Mouse (Mus musculus): ENCODE results near the gene Tmem213. TPM values are rescaled to one million over a fixed set of nuclear protein-coding genes. Genes with fewer than 3 reads are reported as not detected.
A peak's percentile ranks its signal among the peaks of the same experiment; 100 is the strongest.

Tmem213 gene
- polyA plus RNA-seq, 1 experiment from 2014 or later: not detected

- H3K27me3 ChIP-seq (ENCODE audit: control insufficient read depth, insufficient read depth, low read length): no peaks in the 10 kb centered on the region
- no peak overlapping the region for H3K4me2 ChIP-seq (ENCODE audit: low read length)
- H3K9me3 ChIP-seq (ENCODE audit: control insufficient read depth, low read length): no peaks in the 10 kb centered on the region
- H3K27ac ChIP-seq (replicated peaks in 1 of 2; ENCODE audit: control insufficient read depth in 1 of 2, insufficient read depth in 1 of 2, low read depth in 2 of 2, low read length in 2 of 2): no peak overlapping the region
- H3K4me3 ChIP-seq (ENCODE audit: control insufficient read depth in 1 of 2, insufficient read depth in 1 of 2, low read depth in 1 of 2, low read length in 2 of 2): no peak overlapping the region
- H3K9ac ChIP-seq (ENCODE audit: low read length): no peak overlapping the region
- H3K36me3 ChIP-seq (ENCODE audit: control insufficient read depth, insufficient read depth, low read length): peaks cover 11% of the 10 kb centered on the region; the same call in 1 of the 2 replicates
- ATAC-seq (ENCODE audit: insufficient number of reproducible peaks, insufficient read depth, low FRiP score, low read depth): no peak
- WGBS: 92% methylated on average over 5 of the region's 5 CpGs
- peaks cover 12 to 13% of the 10 kb centered on the region in 2 experiments for H3K4me1 ChIP-seq (ENCODE audit: control insufficient read depth in 2 of 2, insufficient read depth in 2 of 2, low read length in 2 of 2)
These were observed 15.8 kb downstream of the Tmem213 start for GRCm38 (mm10) chr6:38124882-38125281.

- no peak for ATAC-seq (ENCODE audit: insufficient number of reproducible peaks, insufficient read depth, low FRiP score, low read depth)
- WGBS: 93% methylated on average over 3 of the region's 3 CpGs
- Histone ChIP-seq H3K27me3 (ENCODE audit: control insufficient read depth, insufficient read depth, low read length) (no peaks in the 10 kb centered on the region), H3K4me1 (ENCODE audit: control insufficient read depth in 2 of 2, insufficient read depth in 2 of 2, low read length in 2 of 2) (peaks cover 12 to 13% of the 10 kb centered on the region in 2 experiments), H3K36me3 (ENCODE audit: control insufficient read depth, insufficient read depth, low read length) (peaks cover 11% of the 10 kb centered on the region; the same call in 1 of the 2 replicates), H3K9ac (ENCODE audit: low read length) (no peak overlapping the region), H3K27ac (replicated peaks in 1 of 2; ENCODE audit: control insufficient read depth in 1 of 2, insufficient read depth in 1 of 2, low read depth in 2 of 2, low read length in 2 of 2) (no peak overlapping the region), H3K4me3 (ENCODE audit: control insufficient read depth in 1 of 2, insufficient read depth in 1 of 2, low read depth in 1 of 2, low read length in 2 of 2) (no peak overlapping the region), H3K4me2 (ENCODE audit: low read length) (no peak overlapping the region), H3K9me3 (ENCODE audit: control insufficient read depth, low read length) (no peaks in the 10 kb centered on the region)
These were observed 16.4 kb downstream of the Tmem213 start for GRCm38 (mm10) chr6:38125462-38125861.

GRCm38 (mm10) chr6:38128115-38128514 is 19.1 kb downstream of the Tmem213 start:
- H3K4me1 ChIP-seq (ENCODE audit: control insufficient read depth in 2 of 2, insufficient read depth in 2 of 2, low read length in 2 of 2): peaks cover 9 to 10% of the 10 kb centered on the region in 2 experiments
- peaks cover 11% of the 10 kb centered on the region; the same call in 1 of the 2 replicates for H3K36me3 ChIP-seq (ENCODE audit: control insufficient read depth, insufficient read depth, low read length)
- 72% methylated on average over 14 of the region's 14 CpGs for WGBS
- H3K27me3 ChIP-seq (ENCODE audit: control insufficient read depth, insufficient read depth, low read length): no peaks in the 10 kb centered on the region
- H3K27ac ChIP-seq (replicated peaks in 1 of 2; ENCODE audit: control insufficient read depth in 1 of 2, insufficient read depth in 1 of 2, low read depth in 2 of 2, low read length in 2 of 2): no peak overlapping the region
- no peak overlapping the region for H3K9ac ChIP-seq (ENCODE audit: low read length)
- no peak for ATAC-seq (ENCODE audit: insufficient number of reproducible peaks, insufficient read depth, low FRiP score, low read depth)
- no peaks in the 10 kb centered on the region for H3K9me3 ChIP-seq (ENCODE audit: control insufficient read depth, low read length)
- H3K4me3 ChIP-seq (ENCODE audit: control insufficient read depth in 1 of 2, insufficient read depth in 1 of 2, low read depth in 1 of 2, low read length in 2 of 2): no peak overlapping the region
- H3K4me2 ChIP-seq (ENCODE audit: low read length): no peak overlapping the region

GRCm38 (mm10) chr6:38129883-38130282 is 20.8 kb downstream of the Tmem213 start:
- H3K27ac ChIP-seq (replicated peaks in 1 of 2; ENCODE audit: control insufficient read depth in 1 of 2, insufficient read depth in 1 of 2, low read depth in 2 of 2, low read length in 2 of 2): no peak overlapping the region
- no peaks in the 10 kb centered on the region for H3K9me3 ChIP-seq (ENCODE audit: control insufficient read depth, low read length)
- no peaks in the 10 kb centered on the region for H3K27me3 ChIP-seq (ENCODE audit: control insufficient read depth, insufficient read depth, low read length)
- no peak overlapping the region for H3K4me3 ChIP-seq (ENCODE audit: control insufficient read depth in 1 of 2, insufficient read depth in 1 of 2, low read depth in 1 of 2, low read length in 2 of 2)
- no peak overlapping the region for H3K4me2 ChIP-seq (ENCODE audit: low read length)
- peaks cover 11% of the 10 kb centered on the region; the same call in 1 of the 2 replicates for H3K36me3 ChIP-seq (ENCODE audit: control insufficient read depth, insufficient read depth, low read length)
- WGBS: 98% methylated on average over 5 of the region's 5 CpGs
- H3K4me1 ChIP-seq (ENCODE audit: control insufficient read depth in 2 of 2, insufficient read depth in 2 of 2, low read length in 2 of 2): peaks cover 2 to 3% of the 10 kb centered on the region in 2 experiments; a peak in 2 of 4 replicates
- no peak for ATAC-seq (ENCODE audit: insufficient number of reproducible peaks, insufficient read depth, low FRiP score, low read depth)
- no peak overlapping the region for H3K9ac ChIP-seq (ENCODE audit: low read length)

GRCm38 (mm10) chr6:38131801-38132231 is 22.8 kb downstream of the Tmem213 start:
- H3K4me2 ChIP-seq (ENCODE audit: low read length): no peak overlapping the region
- no peaks in the 10 kb centered on the region for H3K27me3 ChIP-seq (ENCODE audit: control insufficient read depth, insufficient read depth, low read length)
- peak overlapping the region; percentile 32 to 34; a peak in 3 of 4 replicates for H3K27ac ChIP-seq (replicated peaks in 1 of 2; ENCODE audit: control insufficient read depth in 1 of 2, insufficient read depth in 1 of 2, low read depth in 2 of 2, low read length in 2 of 2)
- H3K9me3 ChIP-seq (ENCODE audit: control insufficient read depth, low read length): no peaks in the 10 kb centered on the region
- no peak overlapping the region for H3K4me3 ChIP-seq (ENCODE audit: control insufficient read depth in 1 of 2, insufficient read depth in 1 of 2, low read depth in 1 of 2, low read length in 2 of 2)
- H3K9ac ChIP-seq (ENCODE audit: low read length): no peak overlapping the region
- peaks cover 2 to 3% of the 10 kb centered on the region in 2 experiments; a peak in 2 of 4 replicates for H3K4me1 ChIP-seq (ENCODE audit: control insufficient read depth in 2 of 2, insufficient read depth in 2 of 2, low read length in 2 of 2)
- H3K36me3 ChIP-seq (ENCODE audit: control insufficient read depth, insufficient read depth, low read length): peaks cover 15% of the 10 kb centered on the region; the same call in 1 of the 2 replicates
- WGBS: 53% methylated on average over 4 of the region's 4 CpGs
- peak; percentile 49 for ATAC-seq (ENCODE audit: insufficient number of reproducible peaks, insufficient read depth, low FRiP score, low read depth)

GRCm38 (mm10) chr6:38134806-38135559 is 25.9 kb downstream of the Tmem213 start:
- WGBS: 82% methylated on average over 8 of the region's 8 CpGs

GRCm38 (mm10) chr6:38139086-38139485 is 30.0 kb downstream of the Tmem213 start:
- no peak overlapping the region for H3K4me2 ChIP-seq (ENCODE audit: low read length)
- no peaks in the 10 kb centered on the region for H3K9me3 ChIP-seq (ENCODE audit: control insufficient read depth, low read length)
- H3K9ac ChIP-seq (ENCODE audit: low read length): no peak overlapping the region
- H3K4me1 ChIP-seq (ENCODE audit: control insufficient read depth in 2 of 2, insufficient read depth in 2 of 2, low read length in 2 of 2): peaks cover 0 to under 1% of the 10 kb centered on the region in 2 experiments; a peak in 2 of 4 replicates
- no peak overlapping the region for H3K4me3 ChIP-seq (ENCODE audit: control insufficient read depth in 1 of 2, insufficient read depth in 1 of 2, low read depth in 1 of 2, low read length in 2 of 2)
- no peak for ATAC-seq (ENCODE audit: insufficient number of reproducible peaks, insufficient read depth, low FRiP score, low read depth)
- no peaks in the 10 kb centered on the region for H3K27me3 ChIP-seq (ENCODE audit: control insufficient read depth, insufficient read depth, low read length)
- 0 out of 2 replicates have a peak, but pooled peaks cover 4% of the 10 kb centered on the region for H3K36me3 ChIP-seq (ENCODE audit: control insufficient read depth, insufficient read depth, low read length)
- no peak overlapping the region for H3K27ac ChIP-seq (replicated peaks in 1 of 2; ENCODE audit: control insufficient read depth in 1 of 2, insufficient read depth in 1 of 2, low read depth in 2 of 2, low read length in 2 of 2)
- WGBS: 77% methylated on average over 3 of the region's 3 CpGs

More at GRCm38 (mm10) chr6:38134806-38135559, 25.9 kb downstream of the Tmem213 start:
- no peak overlapping the region for H3K4me2 ChIP-seq (ENCODE audit: low read length)
- peaks cover 2 to 3% of the 10 kb centered on the region in 2 experiments; a peak in 1 of 4 replicates for H3K4me1 ChIP-seq (ENCODE audit: control insufficient read depth in 2 of 2, insufficient read depth in 2 of 2, low read length in 2 of 2)
- H3K27ac ChIP-seq (replicated peaks in 1 of 2; ENCODE audit: control insufficient read depth in 1 of 2, insufficient read depth in 1 of 2, low read depth in 2 of 2, low read length in 2 of 2): no peak overlapping the region
- no peaks in the 10 kb centered on the region for H3K9me3 ChIP-seq (ENCODE audit: control insufficient read depth, low read length)
- H3K4me3 ChIP-seq (ENCODE audit: control insufficient read depth in 1 of 2, insufficient read depth in 1 of 2, low read depth in 1 of 2, low read length in 2 of 2): no peak overlapping the region
- no peaks in the 10 kb centered on the region for H3K27me3 ChIP-seq (ENCODE audit: control insufficient read depth, insufficient read depth, low read length)
- H3K9ac ChIP-seq (ENCODE audit: low read length): no peak overlapping the region
- H3K36me3 ChIP-seq (ENCODE audit: control insufficient read depth, insufficient read depth, low read length): 0 out of 2 replicates have a peak, but pooled peaks cover 4% of the 10 kb centered on the region
- peak; percentile 45; the same call in 1 of the 2 replicates for ATAC-seq (ENCODE audit: insufficient number of reproducible peaks, insufficient read depth, low FRiP score, low read depth)
